Comparison of ENCODE assay signal across 20 mouse cellular contexts in the genomic region with DNA sequence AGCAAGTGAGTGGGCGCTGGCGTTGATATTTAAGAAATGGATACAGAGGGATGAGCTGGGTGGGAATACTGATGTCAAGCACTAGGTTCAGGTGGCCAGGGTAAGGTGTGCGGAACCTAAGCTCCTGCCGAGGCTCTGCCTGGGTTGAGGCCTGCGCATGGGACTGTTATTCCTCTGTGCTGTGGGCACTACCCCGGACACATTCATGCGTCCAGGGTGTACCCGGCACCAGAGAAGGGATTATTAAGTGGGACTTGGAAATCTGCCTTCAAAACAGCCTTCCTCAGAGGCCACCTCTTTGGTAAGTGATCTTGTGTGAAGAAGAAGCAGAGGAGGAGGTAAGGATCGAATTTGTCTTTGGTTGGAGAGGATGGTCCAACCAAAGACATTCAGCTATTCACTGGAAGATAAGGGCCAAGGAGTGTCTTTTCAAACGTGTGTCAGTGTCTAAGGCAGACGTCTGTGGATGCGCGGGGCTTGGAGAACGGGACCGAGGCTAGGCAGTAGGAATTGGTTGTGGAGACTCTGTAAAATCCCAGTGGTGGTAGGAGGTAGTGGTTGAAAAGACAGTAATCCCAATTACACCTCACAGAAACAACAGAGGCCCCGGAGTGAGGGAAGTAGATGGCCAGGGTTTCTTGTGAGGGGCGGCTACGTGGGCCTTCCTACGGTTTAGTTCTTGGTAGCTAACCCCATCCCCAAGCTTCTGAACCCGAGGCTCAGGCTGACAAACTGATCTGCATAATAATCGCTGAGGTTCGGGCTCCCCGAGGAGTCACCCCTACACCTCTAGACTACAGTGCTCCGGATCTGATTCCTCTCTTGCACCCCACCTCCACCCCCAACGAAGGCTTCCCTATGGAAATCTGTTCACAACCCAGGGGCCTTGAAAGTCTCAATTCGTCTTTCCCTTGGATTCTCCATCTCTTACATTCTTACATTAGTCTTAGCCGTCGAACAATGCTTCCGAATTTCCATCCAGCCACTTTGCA. TPM values are rescaled to one million over a fixed set of nuclear protein-coding genes. Genes with fewer than 3 reads are reported as not detected.
DNase-seq lines count a peak whose midpoint lies in the region; ATAC-seq and TF ChIP-seq lines count a peak whose summit lies in the region.
"Had no signal": no experiment of that assay in that cellular context is flagged by ENCODE, and none has a peak within 500 bp of the region (broad histone marks: within the 10 kb centered on the region; RNA-seq: fewer than 3 reads in every experiment).

No protein-coding gene starts in this region.

- no peaks in the 10 kb centered on the region for H3K9me3 ChIP-seq in neural tube, embryonic 15.5 days (replicated peaks)
- no peaks in the 10 kb centered on the region for H3K9me3 ChIP-seq in embryonic facial prominence, embryonic 14.5 days (ENCODE audit: control insufficient read depth, low read length)
- no peaks in the 10 kb centered on the region for H3K9me3 ChIP-seq in limb, embryonic 15.5 days
- no peaks in the 10 kb centered on the region for H3K9me3 ChIP-seq in stomach, postnatal 0 days (ENCODE audit: control insufficient read depth, low read length)
- H3K9me3 ChIP-seq: intestine, embryonic 15.5 days; liver, embryonic 13.5 days had no signal

- peaks cover 92% of the 10 kb centered on the region for H3K27me3 ChIP-seq in neural tube, embryonic 15.5 days (replicated peaks)
- peaks cover 84% of the 10 kb centered on the region for H3K27me3 ChIP-seq in embryonic facial prominence, embryonic 14.5 days (replicated peaks; ENCODE audit: control insufficient read depth, insufficient read depth, low read length)
- H3K27me3 ChIP-seq in limb, embryonic 15.5 days = peaks cover 5% of the 10 kb centered on the region; the same call in 1 of the 2 replicates
- H3K27me3 ChIP-seq in stomach, postnatal 0 days (ENCODE audit: control insufficient read depth, insufficient read depth, low read length) = peaks cover 44% of the 10 kb centered on the region

- 4% methylated on average over 29 of the region's 29 CpGs for WGBS in neural tube, embryonic 15.5 days
- 20% methylated on average over 29 of the region's 29 CpGs for WGBS in embryonic facial prominence, embryonic 14.5 days
- 29% methylated on average over 29 of the region's 29 CpGs for WGBS in limb, embryonic 15.5 days
- WGBS in stomach, postnatal 0 days = 6% methylated on average over 29 of the region's 29 CpGs

- intact Hi-C loops in heart, postnatal 25 days (cut with DNase I) = no loop called here

- DNase-seq in heart, adult 11 months = peak; percentile 73
- no peak for DNase-seq in heart, postnatal 25 days (ENCODE audit: low spot score)
- DNase-seq in neural tube, embryonic 10.5 days (ENCODE audit: extremely low spot score, low spot score) = peak; percentile 52
- DNase-seq in embryonic facial prominence, embryonic 14.5 days (ENCODE audit: low spot score) = no peak
- DNase-seq in liver = no peak
- DNase-seq in stomach, postnatal 0 days (ENCODE audit: low spot score) = no peak
- DNase-seq: adrenal gland, adult 2 months; B cell, adult 2 months; cerebellum, adult 8-10 months; heart, adult 2 months; liver, embryonic 13.5 days; lung, postnatal 10 days; right cerebral cortex, postnatal 14 days had no signal

- TF ChIP-seq EP300 in stomach, postnatal 0 days (optimal IDR thresholded peaks at IDR 0.05) = no peak

- no peak overlapping the region for H3K27ac ChIP-seq in neural tube, embryonic 15.5 days (replicated peaks)
- peak overlapping the region; percentile 92 for H3K27ac ChIP-seq in embryonic facial prominence, embryonic 14.5 days (replicated peaks; ENCODE audit: low read depth, low read length)
- peak overlapping the region; percentile 97; the same call in 1 of the 2 replicates for H3K27ac ChIP-seq in limb, embryonic 15.5 days
- no peak overlapping the region for H3K27ac ChIP-seq in stomach, postnatal 0 days (replicated peaks)
- H3K27ac ChIP-seq: heart, adult 2 months; intestine, embryonic 15.5 days; layer of hippocampus, adult 2 months; left cerebral cortex, adult 2 months; liver, embryonic 13.5 days had no signal

- H3K4me1 ChIP-seq in neural tube, embryonic 15.5 days = peaks cover 12% of the 10 kb centered on the region
- H3K4me1 ChIP-seq in embryonic facial prominence, embryonic 14.5 days (ENCODE audit: control insufficient read depth, insufficient read depth, low read length) = no peaks in the 10 kb centered on the region
- peaks cover 38% of the 10 kb centered on the region for H3K4me1 ChIP-seq in limb, embryonic 15.5 days
- no peaks in the 10 kb centered on the region for H3K4me1 ChIP-seq in stomach, postnatal 0 days (replicated peaks; ENCODE audit: control insufficient read depth, insufficient read depth)

- no peak for ATAC-seq in neural tube, embryonic 15.5 days (ENCODE audit: low FRiP score)
- ATAC-seq in embryonic facial prominence, embryonic 14.5 days (ENCODE audit: low read depth) = no peak
- no peak for ATAC-seq in limb, embryonic 15.5 days (ENCODE audit: insufficient number of reproducible peaks, low FRiP score, low TSS enrichment, low read depth)
- no peak for ATAC-seq in stomach, postnatal 0 days (ENCODE audit: low FRiP score, low TSS enrichment)
- ATAC-seq: forebrain, embryonic 16.5 days; intestine, embryonic 15.5 days had no signal

- no peaks in the 10 kb centered on the region for H3K36me3 ChIP-seq in neural tube, embryonic 15.5 days
- no peaks in the 10 kb centered on the region for H3K36me3 ChIP-seq in embryonic facial prominence, embryonic 14.5 days (ENCODE audit: control insufficient read depth, insufficient read depth, low read length)
- H3K36me3 ChIP-seq in limb, embryonic 15.5 days = no peaks in the 10 kb centered on the region
- no peaks in the 10 kb centered on the region for H3K36me3 ChIP-seq in stomach, postnatal 0 days (ENCODE audit: control insufficient read depth, insufficient read depth, low read length)
- H3K36me3 ChIP-seq: intestine, embryonic 15.5 days; liver, embryonic 13.5 days had no signal

- no peak overlapping the region for H3K4me2 ChIP-seq in neural tube, embryonic 15.5 days
- peak overlapping the region; percentile 71 for H3K4me2 ChIP-seq in embryonic facial prominence, embryonic 14.5 days (ENCODE audit: low read depth, low read length)
- H3K4me2 ChIP-seq in limb, embryonic 15.5 days = peak overlapping the region; percentile 55
- H3K4me2 ChIP-seq in stomach, postnatal 0 days (replicated peaks; ENCODE audit: low read depth) = no peak overlapping the region
- H3K4me2 ChIP-seq: intestine, embryonic 15.5 days; liver, embryonic 13.5 days had no signal

- no peak overlapping the region for H3K9ac ChIP-seq in neural tube, embryonic 15.5 days (replicated peaks)
- peak overlapping the region; percentile 87 for H3K9ac ChIP-seq in embryonic facial prominence, embryonic 14.5 days (ENCODE audit: low read depth, low read length)
- peak overlapping the region; percentile 88 for H3K9ac ChIP-seq in limb, embryonic 15.5 days
- H3K9ac ChIP-seq in stomach, postnatal 0 days (ENCODE audit: low read length) = no peak overlapping the region
- H3K9ac ChIP-seq: intestine, embryonic 15.5 days; liver, embryonic 13.5 days had no signal

- H3K4me3 ChIP-seq in neural tube, embryonic 15.5 days (replicated peaks) = no peak overlapping the region
- H3K4me3 ChIP-seq in embryonic facial prominence, embryonic 14.5 days (ENCODE audit: low read depth, low read length) = peak overlapping the region; percentile 60
- peak overlapping the region; percentile 65 for H3K4me3 ChIP-seq in limb, embryonic 15.5 days
- no peak overlapping the region for H3K4me3 ChIP-seq in stomach, postnatal 0 days (ENCODE audit: low read depth, low read length)
- H3K4me3 ChIP-seq: heart, adult 2 months; intestine, embryonic 15.5 days; layer of hippocampus, adult 2 months; left cerebral cortex, adult 2 months; liver, embryonic 13.5 days; megakaryocyte, embryonic 14.5 days had no signal

- TF ChIP-seq CTCF in stomach, postnatal 0 days (IDR thresholded peaks at IDR 0.05; ENCODE audit: low read depth) = no peak

RNA-seq across cellular contexts. Expression of a gene that starts 17.7 kb away (rescaled TPM):
- total RNA-seq in heart, postnatal 25 days (2021) = under 1 TPM; 0.11 to 0.47 TPM
- polyA plus RNA-seq in neural tube, embryonic 15.5 days (2015; fragmentation: Nextera tagmentation; extraction: Ambion mirVana) = 0.19 and 0.29 TPM in 2 replicates
- 19.0 and 20.6 TPM in 2 replicates for polyA plus RNA-seq in embryonic facial prominence, embryonic 14.5 days (2014; fragmentation: Nextera tagmentation; extraction: Ambion mirVana)
- 21.9 and 24.0 TPM in 2 replicates for polyA plus RNA-seq in limb, embryonic 15.5 days (2015; fragmentation: Nextera tagmentation; extraction: Ambion mirVana)
- polyA plus RNA-seq in stomach, postnatal 0 days (2015; fragmentation: Nextera tagmentation; extraction: Ambion mirVana) = not detected in 2 replicates

Comparison
In these comparisons a context has a peak if more than half of its experiments do, and no peak if none do; other contexts are left out.
1. DNase-seq: peak in heart, adult 11 months (single experiment) and neural tube, embryonic 10.5 days (single experiment); none in heart, postnatal 25 days (single experiment), embryonic facial prominence, embryonic 14.5 days (single experiment), liver (single experiment) and stomach, postnatal 0 days (single experiment).
2. H3K27ac ChIP-seq: peak in embryonic facial prominence, embryonic 14.5 days (single experiment) and limb, embryonic 15.5 days (single experiment); none in neural tube, embryonic 15.5 days (single experiment) and stomach, postnatal 0 days (single experiment).
3. H3K4me2 ChIP-seq: peak in embryonic facial prominence, embryonic 14.5 days (single experiment) and limb, embryonic 15.5 days (single experiment); none in neural tube, embryonic 15.5 days (single experiment) and stomach, postnatal 0 days (single experiment).
4. H3K4me3 ChIP-seq: peak in embryonic facial prominence, embryonic 14.5 days (single experiment) and limb, embryonic 15.5 days (single experiment); none in neural tube, embryonic 15.5 days (single experiment) and stomach, postnatal 0 days (single experiment).
5. H3K9ac ChIP-seq: peak in embryonic facial prominence, embryonic 14.5 days (single experiment) and limb, embryonic 15.5 days (single experiment); none in neural tube, embryonic 15.5 days (single experiment) and stomach, postnatal 0 days (single experiment).
6. RNA of a gene that starts 17.7 kb away (polyA plus RNA-seq): 21.9 to 24.0 TPM in limb, embryonic 15.5 days and 19.0 to 20.6 TPM in embryonic facial prominence, embryonic 14.5 days; 0.19 to 0.29 TPM in neural tube, embryonic 15.5 days and not detected in stomach, postnatal 0 days; every median in the first group is over 10 times any median in the second.